Mouse (Mus musculus): Measurements from ENCODE around the gene Gna12.

GRCm38 (mm10) chr5:140776968-140777367 lies 53.3 kb downstream of the Gna12 start:
- TF ChIP-seq CTCF (IDR thresholded peaks at IDR 0.05; ENCODE audit: low read depth) (no peak), EP300 (IDR thresholded peaks at IDR 0.05; ENCODE audit: low read depth) (no peak)
